In genomic region chr12:104771941-104772340, GRCm38 (mm10) we compare ENCODE assay signal across 13 mouse cellular contexts. TPM values are rescaled to one million over a fixed set of nuclear protein-coding genes. Genes with fewer than 3 reads are reported as not detected.
DNase-seq lines count a peak whose midpoint lies in the region; TF ChIP-seq lines count a peak whose summit lies in the region.
"Had no signal": no experiment of that assay in that cellular context is flagged by ENCODE, and none has a peak within 500 bp of the region (broad histone marks: within the 10 kb centered on the region; RNA-seq: fewer than 3 reads in every experiment).

No protein-coding gene starts in this region.

- H3K27ac ChIP-seq in CH12.LX (ENCODE audit: insufficient read depth, low read depth) = no peak overlapping the region
- H3K27ac ChIP-seq in cortical plate, adult 2 months (ENCODE audit: insufficient read depth, low read length) = no peak overlapping the region
- H3K27ac ChIP-seq: liver, embryonic 15.5 days; midbrain, embryonic 13.5 days; neural tube, embryonic 13.5 days had no signal

- H3K9me3 ChIP-seq in CH12.LX (replicated peaks; ENCODE audit: low read length) = no peaks in the 10 kb centered on the region
- H3K9me3 ChIP-seq: liver, embryonic 15.5 days; midbrain, embryonic 13.5 days; neural tube, embryonic 13.5 days had no signal

- no peaks in the 10 kb centered on the region for H3K4me1 ChIP-seq in CH12.LX (ENCODE audit: control insufficient read depth in 1 of 2, insufficient read depth in 2 of 2)
- H3K4me1 ChIP-seq in cortical plate, adult 2 months (ENCODE audit: control insufficient read depth, insufficient read depth, low read length) = no peaks in the 10 kb centered on the region
- H3K4me1 ChIP-seq: midbrain, embryonic 13.5 days had no signal

- peak; percentile 30 for DNase-seq in gastrocnemius, adult 18-20 months (ENCODE audit: low spot score)
- no peak for DNase-seq in gastrocnemius, postnatal 25 days
- peak; percentile 21 for DNase-seq in left cerebral cortex, postnatal 4 days
- DNase-seq in left cerebral cortex, postnatal 36 days (ENCODE audit: low spot score in 2 of 2) = no peak
- DNase-seq in CH12.LX (ENCODE audit: extremely low read depth) = no peak
- DNase-seq in layer of hippocampus, postnatal 14 days (ENCODE audit: low spot score in 2 of 2) = no peak
- DNase-seq: kidney, postnatal 10 days; thymus, postnatal 4 days had no signal

- peaks cover 91% of the 10 kb centered on the region for H3K27me3 ChIP-seq in CH12.LX (replicated peaks)
- H3K27me3 ChIP-seq: liver, embryonic 15.5 days; midbrain, embryonic 13.5 days; neural tube, embryonic 13.5 days had no signal

- in situ Hi-C loops in CH12.LX (cut with MboI; ENCODE audit: low pct_ligation_motif_present, low pct_unique_long_range_greater_than_20kb, low sequenced_read_pairs) = no loop called here

- peak; percentile 36 for TF ChIP-seq RAD21 in CH12.LX (IDR thresholded peaks at IDR 0.05; ENCODE audit: low read depth, low read length)

- intact Hi-C loops in left cerebral cortex, postnatal 4 days (cut with DNase I) = no loop called here
- intact Hi-C loops in left cerebral cortex, postnatal 36 days (cut with DNase I) = loop anchor here (5.0 kb wide), 1 partner anchor 165 kb away; no protein-coding TSS in a partner anchor

- H3K4me2 ChIP-seq in CH12.LX (ENCODE audit: insufficient read depth, low read depth, poor library complexity, severe bottlenecking) = no peak overlapping the region
- H3K4me2 ChIP-seq: heart, embryonic 11.5 days; liver, embryonic 15.5 days; midbrain, embryonic 13.5 days; neural tube, embryonic 13.5 days had no signal

- no peak overlapping the region for H3K4me3 ChIP-seq in CH12.LX (replicated peaks in 1 of 3; ENCODE audit: low read depth in 2 of 3, low read length in 2 of 3, poor library complexity in 1 of 3)
- H3K4me3 ChIP-seq in cortical plate, adult 2 months (ENCODE audit: insufficient read depth, low read length) = no peak overlapping the region
- H3K4me3 ChIP-seq: liver, embryonic 15.5 days; midbrain, embryonic 13.5 days; neural tube, embryonic 13.5 days had no signal

- H3K79me2 ChIP-seq in CH12.LX (replicated peaks; ENCODE audit: control insufficient read depth, extremely low read depth, insufficient read depth, poor library complexity, severe bottlenecking) = no peaks in the 10 kb centered on the region

- no peak overlapping the region for H3K9ac ChIP-seq in CH12.LX (ENCODE audit: insufficient read depth, low read depth)
- H3K9ac ChIP-seq: liver, embryonic 15.5 days; midbrain, embryonic 13.5 days; neural tube, embryonic 13.5 days had no signal

- TF ChIP-seq POLR2A in CH12.LX (IDR thresholded peaks at IDR 0.05; ENCODE audit: low read depth, low read length) = no peak
- TF ChIP-seq POLR2A in cortical plate, adult 2 months (IDR thresholded peaks at IDR 0.05; ENCODE audit: extremely low read depth, insufficient read depth, low read length) = no peak

- no peaks in the 10 kb centered on the region for H3K36me3 ChIP-seq in CH12.LX (replicated peaks in 1 of 2; ENCODE audit: control insufficient read depth in 1 of 2, insufficient read depth in 1 of 2, low read length in 1 of 2)
- H3K36me3 ChIP-seq: liver, embryonic 15.5 days; neural tube, embryonic 13.5 days had no signal

- TF ChIP-seq CTCF in CH12.LX (conservative IDR thresholded peaks at IDR 0.05 in 1 of 2, IDR thresholded peaks at IDR 0.05 in 1 of 2; ENCODE audit: low read depth in 2 of 2, low read length in 2 of 2) = peak in 1 of 2 experiments; percentile 50; a peak in 2 of 4 replicates
- peak; percentile 51 for TF ChIP-seq CTCF in cortical plate, adult 2 months (IDR thresholded peaks at IDR 0.05; ENCODE audit: extremely low read depth, insufficient read depth, low read length)

- no peak for TF ChIP-seq EP300 in CH12.LX (IDR thresholded peaks at IDR 0.05; ENCODE audit: low read length)

- dilution Hi-C loops in CH12.LX (cut with MboI; ENCODE audit: extremely low pct_ligation_motif_present, extremely low pct_unique_long_range_greater_than_20kb, low sequenced_read_pairs) = no loop called here

TF ChIP-seq in CH12.LX, 34 proteins besides CTCF, POLR2A, EP300 and RAD21:
- peak; percentile 27 for TF ChIP-seq SMC3 (IDR thresholded peaks at IDR 0.05; ENCODE audit: low read depth, low read length)
- TF ChIP-seq IRF4 (IDR thresholded peaks at IDR 0.05; ENCODE audit: low read depth, low read length) = no peak

RNA-seq across cellular contexts. Expression of gene Dicer1, which starts 20.2 kb away (rescaled TPM):
- 10 to 100 TPM; 34.0 to 37.7 TPM for total RNA-seq in gastrocnemius, adult 18-20 months (2021)
- 10 to 100 TPM; 27.8 to 31.2 TPM for total RNA-seq in gastrocnemius, postnatal 25 days (2021)
- total RNA-seq in left cerebral cortex, postnatal 4 days (2021) = 10 to 100 TPM; 77.0 to 80.2 TPM
- total RNA-seq in left cerebral cortex, postnatal 36 days (2021) = 10 to 100 TPM; 37.4 to 38.5 TPM
- 22.0 and 27.8 TPM in 2 replicates for total RNA-seq in CH12.LX (2012; rRNA removed)
- 22.3 and 23.2 TPM in 2 replicates for total RNA-seq in CH12.LX (2014; rRNA removed)
- 36.2 and 41.1 TPM in 2 replicates for polyA plus RNA-seq in CH12.LX (2012; ENCODE audit: insufficient read length, low read depth)
- 19.9 and 20.3 TPM in 2 replicates for polyA plus RNA-seq in cortical plate, adult 2 months (2012; rRNA removed)
- total RNA-seq in layer of hippocampus, postnatal 14 days (2021) = 10 to 100 TPM; 54.1 to 61.0 TPM

Comparison
In these comparisons a context has a peak if more than half of its experiments do, and no peak if none do; other contexts are left out.
1. DNase-seq: peak in gastrocnemius, adult 18-20 months (single experiment) and left cerebral cortex, postnatal 4 days (single experiment); none in gastrocnemius, postnatal 25 days (single experiment), left cerebral cortex, postnatal 36 days (0 of 2), CH12.LX (single experiment) and layer of hippocampus, postnatal 14 days (0 of 2).